Mouse (Mus musculus) ES-E14 (cell line): ENCODE results near the gene Smarcd2. TPM values are rescaled to one million over a fixed set of nuclear protein-coding genes. Genes with fewer than 3 reads are reported as not detected.

ENCODE experiments used
- DNase-seq: peaks from one replicate; pipeline ENCODE4 v3.0.0-alpha.2; 2013; ENCODE audit warnings: low read depth, low spot score
- H3K27ac ChIP-seq: 2 replicates; pipeline ENCODE4 v1.5.1; 2012; ENCODE audit warnings: low read depth, mild to moderate bottlenecking, low read length, moderate library complexity, mixed read lengths; ENCODE audit not compliant: poor library complexity, insufficient read depth, severe bottlenecking
- H3K36me3 ChIP-seq: 2 replicates; pipeline ENCODE4 v1.6.1; 2012; ENCODE audit warnings: mild to moderate bottlenecking, low read length, moderate library complexity, mixed read lengths; ENCODE audit not compliant: control insufficient read depth, poor library complexity, insufficient read depth, severe bottlenecking
- H3K4me1 ChIP-seq, 2 experiments: fragments of 150-350 bp in 1 of 2; sonication (generic) in 1 of 2; 2 replicates each; pipeline ENCODE4 v1.6.1; 2012; ENCODE audit warnings: low read length in 2 of 2, mild to moderate bottlenecking in 1 of 2, mixed read lengths in 1 of 2; ENCODE audit not compliant: control insufficient read depth in 2 of 2, insufficient read depth in 2 of 2, poor library complexity in 1 of 2
- H3K4me3 ChIP-seq, 2 experiments: fragments of 150-350 bp in 1 of 2; sonication (generic) in 1 of 2; 2 replicates each; pipeline ENCODE4 v1.5.1; 2012; ENCODE audit warnings: low read length in 2 of 2, low read depth in 1 of 2, mild to moderate bottlenecking in 1 of 2, mixed read lengths in 1 of 2; ENCODE audit not compliant: insufficient read depth in 1 of 2, poor library complexity in 1 of 2, severe bottlenecking in 1 of 2
- H3K9ac ChIP-seq: 2 replicates; pipeline ENCODE4 v1.6.1; 2012; ENCODE audit warnings: low read depth, mild to moderate bottlenecking, low read length, mixed read lengths; ENCODE audit not compliant: poor library complexity, insufficient read depth, severe bottlenecking
- H3K9me3 ChIP-seq: fragments of 150-350 bp; sonication (generic); 2 replicates; pipeline ENCODE4 v1.6.1; 2012; ENCODE audit warnings: low read depth, mild to moderate bottlenecking, low read length; ENCODE audit not compliant: control insufficient read depth, insufficient read depth
- CHD2 ChIP-seq: IDR thresholded peaks from 2 replicates; pipeline ENCODE4 v1.6.1; 2014; ENCODE audit warnings: mild to moderate bottlenecking, low read depth, low read length, inconsistent platforms
- HCFC1 ChIP-seq: IDR thresholded peaks from 2 replicates; pipeline ENCODE4 v1.6.1; 2012; ENCODE audit warnings: low read length, inconsistent platforms, borderline replicate concordance; ENCODE audit not compliant: insufficient read depth
- MAFK ChIP-seq: IDR thresholded peaks from 2 replicates; pipeline ENCODE4 v1.6.1; 2014; ENCODE audit warnings: mild to moderate bottlenecking, low read depth, low read length, inconsistent platforms; ENCODE audit not compliant: insufficient read depth
- ZC3H11A ChIP-seq: IDR thresholded peaks from 2 replicates; pipeline ENCODE4 v1.6.1; 2012; ENCODE audit warnings: low read depth, mild to moderate bottlenecking, inconsistent platforms, low read length, borderline replicate concordance
- ZNF384 ChIP-seq: IDR thresholded peaks from 2 replicates; pipeline ENCODE4 v1.6.1; 2012; ENCODE audit warnings: low read depth, low read length, inconsistent platforms
- in situ Hi-C, 2 experiments: fragments of 600-800 bp; cut with MboI; formaldehyde crosslinking; loops; one replicate each; pipeline ENCODE4 v1.15.1; 2025; ENCODE audit warnings: low sequenced_read_pairs in 2 of 2, inconsistent platforms in 1 of 2; ENCODE audit not compliant: unreplicated experiment in 2 of 2
- total RNA-seq: library from RNA; depleted of rRNA; stranded (reverse); fragments of 300-350 nt; gene quantifications from 2 replicates; pipeline ENCODE4 v1.2.3, GENCODE M21; 2012

The Smarcd2 gene
- total RNA-seq, 1 experiment, result 47.7 TPM

GRCm38 (mm10) chr11:106271131-106271793 is 1.5 kb downstream of the Smarcd2 start:
- Histone ChIP-seq H3K36me3 (peaks cover 4% of the 10 kb centered on the region; the same call in 1 of the 2 replicates), H3K9ac (peak overlapping the region; percentile 93), H3K4me3 (peak overlapping the region; percentile 78 to 88), H3K27ac (no peak overlapping the region), H3K4me1 (peaks cover 9 to 24% of the 10 kb centered on the region in 2 experiments), H3K9me3 (no peaks in the 10 kb centered on the region)
- no peak for TF ChIP-seq MAFK
- no peak for DNase-seq
- in situ Hi-C loops, result no loop called here

GRCm38 (mm10) chr11:106269060-106269431 is 3.7 kb downstream of the Smarcd2 start:
- DNase-seq, result peak; percentile 43
- Histone ChIP-seq H3K4me1 (peaks cover 9 to 15% of the 10 kb centered on the region in 2 experiments), H3K36me3 (peaks cover 22% of the 10 kb centered on the region), H3K9me3 (no peaks in the 10 kb centered on the region), H3K27ac (peak overlapping the region; percentile 30; the same call in 1 of the 2 replicates), H3K9ac (peak overlapping the region; percentile 34; the same call in 1 of the 2 replicates), H3K4me3 (no peak overlapping the region)
- no peak for TF ChIP-seq HCFC1
- TF ChIP-seq MAFK, result no peak
- TF ChIP-seq CHD2, result no peak
- no peak for TF ChIP-seq ZC3H11A
- TF ChIP-seq ZNF384, result no peak
- in situ Hi-C loops, result no loop called here

GRCm38 (mm10) chr11:106268326-106269059 is 4.3 kb downstream of the Smarcd2 start:
- no peak for DNase-seq
- Histone ChIP-seq H3K9ac (peak overlapping the region; percentile 34; the same call in 1 of the 2 replicates), H3K9me3 (no peaks in the 10 kb centered on the region), H3K27ac (peak overlapping the region; percentile 17; the same call in 1 of the 2 replicates), H3K4me3 (no peak overlapping the region), H3K4me1 (peaks cover 7 to 14% of the 10 kb centered on the region in 2 experiments), H3K36me3 (peaks cover 27% of the 10 kb centered on the region)
- in situ Hi-C loops, result no loop called here
- no peak for TF ChIP-seq HCFC1
- TF ChIP-seq ZC3H11A, result no peak
- TF ChIP-seq CHD2, result no peak
- TF ChIP-seq ZNF384, result no peak
- no peak for TF ChIP-seq MAFK

- Histone ChIP-seq H3K36me3 (peaks cover 33% of the 10 kb centered on the region), H3K4me3 (no peak overlapping the region), H3K27ac (no peak overlapping the region), H3K9ac (no peak overlapping the region), H3K4me1 (peaks cover 7 to 14% of the 10 kb centered on the region in 2 experiments), H3K9me3 (no peaks in the 10 kb centered on the region)
- in situ Hi-C loops, result no loop called here
- TF ChIP-seq ZNF384 (no peak), MAFK (no peak), HCFC1 (no peak), CHD2 (no peak)
- DNase-seq, result no peak
These were observed 4.9 kb downstream of the Smarcd2 start for GRCm38 (mm10) chr11:106267871-106268270.
